Mouse (Mus musculus) erythroblast, embryonic 14.5 days (primary cell): ENCODE measurements around the gene Mesp2. TPM values are rescaled to one million over a fixed set of nuclear protein-coding genes. Genes with fewer than 3 reads are reported as not detected.
"Not testable (repeated sequence)": the region's sequence is repeated elsewhere in the genome, so short reads cannot be mapped to it uniquely, and the experiment has no call there.

Source experiments
- H3K27me3 ChIP-seq: 2 replicates; pipeline ENCODE4 v1.6.1; 2012; ENCODE audit warnings: inconsistent platforms; ENCODE audit not compliant: control insufficient read depth
- H3K36me3 ChIP-seq: 2 replicates; pipeline ENCODE4 v1.6.1; 2012; ENCODE audit warnings: mild to moderate bottlenecking, inconsistent platforms; ENCODE audit not compliant: control insufficient read depth
- H3K4me1 ChIP-seq: 2 replicates; pipeline ENCODE4 v1.6.1; 2012; ENCODE audit warnings: inconsistent platforms; ENCODE audit not compliant: control insufficient read depth
- H3K4me3 ChIP-seq: replicated peaks from 2 replicates; pipeline ENCODE3; 2012; ENCODE audit warnings: moderate library complexity, mild to moderate bottlenecking, inconsistent platforms
- H3K9me3 ChIP-seq: 2 replicates; pipeline ENCODE4 v1.6.1; 2012; ENCODE audit warnings: low read length, inconsistent platforms, mixed read lengths; ENCODE audit not compliant: control insufficient read depth
- GATA1 ChIP-seq: IDR thresholded peaks from 2 replicates; pipeline ENCODE4 v1.6.1; 2012; ENCODE audit warnings: low read length, inconsistent platforms, mixed read lengths
- TAL1 ChIP-seq: IDR thresholded peaks from 3 replicates; pipeline ENCODE4 v1.6.1; 2012; ENCODE audit warnings: low read length, inconsistent platforms, mixed read lengths
- polyA plus RNA-seq: library from polyadenylated mRNA; stranded (reverse); fragments of >175 nt; gene quantifications from 2 replicates; pipeline ENCODE4 v1.2.3, GENCODE M21; 2012

Gene Mesp2
- polyA plus RNA-seq, 1 experiment = not detected

DNA sequence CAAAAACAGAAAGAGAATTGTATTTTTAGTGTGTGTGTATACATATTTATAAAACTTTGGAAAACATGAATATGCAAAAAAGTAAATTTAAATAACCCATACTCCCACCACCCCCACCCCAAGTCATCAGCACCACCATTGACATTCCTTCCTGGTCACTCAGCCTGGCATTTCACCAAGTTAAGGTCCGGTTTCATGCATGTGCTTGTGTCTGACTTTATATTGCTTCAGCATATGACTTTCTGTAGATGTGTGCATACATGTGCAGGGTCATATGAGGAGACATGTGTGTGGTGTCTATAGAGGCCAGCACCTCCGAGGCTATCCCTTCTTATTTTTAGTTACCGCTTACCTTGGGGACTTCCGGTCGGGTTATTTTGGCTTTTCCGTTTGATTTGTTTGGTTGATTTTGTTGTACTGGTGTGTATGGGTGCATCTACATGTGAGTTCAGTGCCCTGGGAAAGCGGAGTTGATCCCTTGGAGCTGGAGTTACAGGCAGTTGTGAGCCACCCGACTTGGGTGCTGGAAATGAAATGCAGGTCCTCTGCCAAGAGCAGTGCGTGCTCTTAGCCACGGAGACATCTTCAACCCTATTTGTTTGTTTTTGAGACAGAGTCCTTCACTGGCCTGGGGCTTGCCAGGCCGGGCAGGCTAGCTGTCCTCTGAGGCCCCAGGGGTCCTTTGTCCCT is 28.6 kb upstream of the Mesp2 start:
- no peaks in the 10 kb centered on the region for H3K9me3 ChIP-seq
- no peak overlapping the region for H3K4me3 ChIP-seq
- H3K4me1 ChIP-seq = peaks cover 3% of the 10 kb centered on the region; the same call in 1 of the 2 replicates
- H3K36me3 ChIP-seq = no peaks in the 10 kb centered on the region
- H3K27me3 ChIP-seq = no peaks in the 10 kb centered on the region
- TF ChIP-seq GATA1 = no peak
- no peak for TF ChIP-seq TAL1

GRCm38 (mm10) chr7:79782516-79782855 is 28.0 kb upstream of the Mesp2 start:
- H3K9me3 ChIP-seq = no peaks in the 10 kb centered on the region

DNA sequence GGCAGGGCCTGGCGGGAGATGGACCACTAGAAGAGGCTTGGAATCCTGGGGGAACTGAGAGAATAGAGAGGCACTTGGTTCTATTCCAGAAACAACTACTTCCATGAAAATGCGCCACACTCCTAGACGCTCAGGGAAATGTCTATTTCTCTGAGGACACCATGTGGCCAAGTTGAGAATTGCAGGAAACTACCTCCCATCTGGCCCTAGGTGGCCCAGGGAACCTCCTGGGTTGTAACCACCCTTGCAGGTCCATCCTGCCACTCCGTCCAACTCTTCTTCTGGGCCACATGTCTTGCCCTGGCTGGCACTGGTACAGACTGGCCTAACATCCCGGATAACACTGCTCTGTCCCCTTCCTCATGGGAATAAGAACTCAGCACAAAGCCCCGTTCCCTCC is 24.2 kb upstream of the Mesp2 start:
- Histone ChIP-seq H3K4me3 (no peak overlapping the region), H3K27me3 (peaks cover 14% of the 10 kb centered on the region), H3K4me1 (no peaks in the 10 kb centered on the region), H3K36me3 (no peaks in the 10 kb centered on the region), H3K9me3 (no peaks in the 10 kb centered on the region)
- no peak for TF ChIP-seq TAL1
- no peak for TF ChIP-seq GATA1

More at GRCm38 (mm10) chr7:79782516-79782855, 28.0 kb upstream of the Mesp2 start:
- H3K4me1 ChIP-seq = peaks cover 3% of the 10 kb centered on the region; the same call in 1 of the 2 replicates
- TF ChIP-seq GATA1 = no peak
- no peak for TF ChIP-seq TAL1
- peaks cover under 1% of the 10 kb centered on the region; the same call in 1 of the 2 replicates for H3K27me3 ChIP-seq
- H3K36me3 ChIP-seq = no peaks in the 10 kb centered on the region
- no peak overlapping the region for H3K4me3 ChIP-seq

DNA sequence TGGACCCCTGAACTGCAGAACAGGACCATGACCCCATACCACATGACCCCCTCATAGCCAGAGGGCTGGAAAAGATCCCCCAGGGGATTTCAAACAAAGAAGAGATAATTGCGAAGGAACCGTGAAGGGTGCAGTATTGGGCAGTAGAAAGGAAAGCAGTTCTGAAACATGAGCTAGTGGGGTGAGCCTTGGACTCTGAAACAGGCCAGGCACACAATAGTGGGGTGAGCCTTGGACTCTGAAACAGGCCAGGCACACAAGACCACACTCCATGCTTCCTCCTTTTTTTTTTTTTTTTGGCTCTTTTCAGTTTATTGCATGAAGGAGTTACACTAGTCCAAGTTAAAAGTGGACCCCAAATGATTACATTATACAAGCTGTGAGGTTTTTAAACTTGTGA is 20.7 kb upstream of the Mesp2 start:
- H3K9me3 ChIP-seq, H3K4me3 ChIP-seq, H3K36me3 ChIP-seq, H3K4me1 ChIP-seq: not testable (repeated sequence)
- H3K27me3 ChIP-seq = peaks cover 46% of the 10 kb centered on the region

DNA sequence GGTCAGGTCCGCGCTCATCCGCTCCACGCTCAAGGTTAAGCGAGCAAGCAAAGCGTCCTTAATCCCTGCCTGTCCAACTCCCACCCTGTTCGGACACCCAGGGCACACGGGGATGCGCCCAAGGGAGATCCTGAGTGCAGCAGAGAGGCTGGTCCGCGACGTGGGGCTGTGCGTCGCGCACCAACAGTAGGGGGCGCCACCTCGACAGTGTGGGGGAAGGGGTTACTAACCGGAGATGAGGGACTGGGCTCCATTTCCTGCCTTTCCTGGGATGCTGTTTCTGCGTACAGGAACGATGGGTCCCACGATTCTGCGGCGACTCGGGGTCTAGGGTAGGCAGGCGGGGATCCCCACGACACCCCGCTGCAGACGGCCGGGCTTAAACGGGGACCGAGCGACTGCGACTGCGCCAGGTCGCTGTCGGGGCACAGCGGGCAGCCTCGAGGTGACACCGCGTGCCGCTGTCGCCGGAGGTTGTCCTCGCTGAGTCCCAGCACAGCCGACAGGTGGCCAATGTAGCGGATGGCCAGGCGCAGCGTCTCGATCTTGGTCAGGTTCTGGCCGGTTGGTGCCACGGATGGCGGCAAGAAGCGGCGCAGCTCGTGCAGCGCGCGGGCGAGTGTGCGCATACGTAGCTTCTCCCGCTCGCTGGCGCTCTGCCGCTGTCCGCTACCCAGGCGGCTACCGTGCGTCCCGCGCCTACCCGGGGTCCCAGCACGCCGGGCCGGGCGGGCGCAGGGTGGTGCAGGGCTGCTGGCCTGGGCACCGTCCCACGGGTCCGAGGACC is 17.7 kb upstream of the Mesp2 start:
- H3K27me3 ChIP-seq = peaks cover 47% of the 10 kb centered on the region
- TF ChIP-seq TAL1 = no peak
- no peak for TF ChIP-seq GATA1
- H3K9me3 ChIP-seq = no peaks in the 10 kb centered on the region; the same call in 1 of the 2 replicates
- peaks cover 9% of the 10 kb centered on the region for H3K4me1 ChIP-seq
- no peaks in the 10 kb centered on the region for H3K36me3 ChIP-seq
- peak overlapping the region; percentile 29 for H3K4me3 ChIP-seq

DNA sequence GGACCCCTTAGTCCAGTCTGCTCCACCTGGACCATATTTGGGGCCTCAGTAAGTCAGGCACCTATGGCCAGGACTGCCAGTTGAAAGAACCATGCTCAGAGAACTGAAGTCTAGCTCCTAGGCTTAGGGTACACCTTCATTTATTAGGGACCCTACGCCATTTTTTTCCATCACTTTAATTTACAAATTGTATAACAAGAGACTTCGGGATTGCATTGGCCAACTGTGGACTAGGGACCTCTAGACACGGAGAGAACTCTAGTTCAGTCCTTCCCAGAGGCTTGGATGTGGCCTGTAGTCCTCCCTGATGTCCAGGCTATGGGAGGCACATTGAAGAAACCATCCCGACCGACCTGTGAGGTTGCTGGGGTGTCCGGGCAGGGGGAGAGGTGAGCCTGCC is 16.8 kb upstream of the Mesp2 start, which contains the start of gene Mesp1:
Gene Mesp1 (minus strand): TSS at position 101 of the 400 bp plus-strand sequence.
- TF ChIP-seq GATA1 (no peak), TAL1 (no peak)
- Histone ChIP-seq H3K36me3 (no peaks in the 10 kb centered on the region), H3K9me3 (no peaks in the 10 kb centered on the region; the same call in 1 of the 2 replicates), H3K4me3 (peak within 1 kb of the TSS; percentile 29), H3K4me1 (peaks cover 9% of the 10 kb centered on the region), H3K27me3 (peaks cover 47% of the 10 kb centered on the region)

- Histone ChIP-seq H3K27me3 (peaks cover 12% of the 10 kb centered on the region), H3K4me3 (no peak overlapping the region), H3K9me3 (no peaks in the 10 kb centered on the region), H3K36me3 (no peaks in the 10 kb centered on the region), H3K4me1 (no peaks in the 10 kb centered on the region)
- TF ChIP-seq TAL1 = no peak
Observed at GRCm38 (mm10) chr7:79798606-79799005, 11.9 kb upstream of the Mesp2 start.

GRCm38 (mm10) chr7:79799048-79799447 is 11.5 kb upstream of the Mesp2 start:
- no peaks in the 10 kb centered on the region for H3K4me1 ChIP-seq
- no peaks in the 10 kb centered on the region for H3K36me3 ChIP-seq
- no peak for TF ChIP-seq TAL1
- no peak for TF ChIP-seq GATA1
- H3K9me3 ChIP-seq = no peaks in the 10 kb centered on the region
- peaks cover 8% of the 10 kb centered on the region for H3K27me3 ChIP-seq
- H3K4me3 ChIP-seq = no peak overlapping the region

- Histone ChIP-seq H3K27me3 (peaks cover 4% of the 10 kb centered on the region), H3K9me3 (no peaks in the 10 kb centered on the region), H3K36me3 (no peaks in the 10 kb centered on the region), H3K4me1 (no peaks in the 10 kb centered on the region), H3K4me3 (no peak overlapping the region)
- TF ChIP-seq TAL1 (no peak), GATA1 (no peak)
Observed at GRCm38 (mm10) chr7:79799506-79799905, 11.0 kb upstream of the Mesp2 start.
